Mouse (Mus musculus) frontal cortex, adult 2 months (tissue): ENCODE results near the gene Rgs12. TPM values are rescaled to one million over a fixed set of nuclear protein-coding genes. Genes with fewer than 3 reads are reported as not detected.

ENCODE experiments used
- DNase-seq, 2 experiments: peaks; one replicate each; pipeline ENCODE4 v3.0.0; 2022; ENCODE audit warnings: low spot score in 1 of 2; ENCODE audit errors: extremely low spot score in 1 of 2
- polyA plus RNA-seq: library from polyadenylated mRNA; depleted of rRNA; stranded (reverse); fragments of >200 nt; gene quantifications from 2 replicates; pipeline ENCODE4 v1.2.3, GENCODE M21; 2012

Rgs12 gene
- polyA plus RNA-seq, 1 experiment, result 58.1 TPM

GRCm38 (mm10) chr5:35020410-35021241 lies 71.4 kb downstream of the Rgs12 start:
- peak in 1 of 2 experiments; percentile 42 for DNase-seq

GRCm38 (mm10) chr5:35024975-35025374 lies 75.7 kb downstream of the Rgs12 start:
- DNase-seq, result peak in 1 of 2 experiments; percentile 70

- DNase-seq, result no peak
Measured at GRCm38 (mm10) chr5:35029303-35029702, 80.1 kb downstream of the Rgs12 start.

GRCm38 (mm10) chr5:35029755-35030154 lies 80.5 kb downstream of the Rgs12 start:
- no peak for DNase-seq

- no peak for DNase-seq
Measured at GRCm38 (mm10) chr5:35033068-35033467, 83.8 kb downstream of the Rgs12 start.

- DNase-seq, result no peak
Measured at GRCm38 (mm10) chr5:35033619-35034018, 84.4 kb downstream of the Rgs12 start.

GRCm38 (mm10) chr5:35035141-35035540 lies 85.9 kb downstream of the Rgs12 start:
- no peak for DNase-seq

GRCm38 (mm10) chr5:35035795-35036194 lies 86.5 kb downstream of the Rgs12 start:
- peak in 1 of 2 experiments; percentile 44 for DNase-seq

GRCm38 (mm10) chr5:35037438-35037837 lies 88.2 kb downstream of the Rgs12 start:
- no peak for DNase-seq

GRCm38 (mm10) chr5:35041268-35041829 lies 92.1 kb downstream of the Rgs12 start, which contains the start of gene Hgfac:
Hgfac (plus strand) TSS chr5:35041509.
- DNase-seq, result no peak

GRCm38 (mm10) chr5:35042431-35043109 lies 93.3 kb downstream of the Rgs12 start:
- DNase-seq, result no peak

GRCm38 (mm10) chr5:35043110-35043451 lies 93.8 kb downstream of the Rgs12 start:
- DNase-seq, result peak; percentile 67 to 95

GRCm38 (mm10) chr5:35050541-35050940 lies 101.3 kb downstream of the Rgs12 start:
- no peak for DNase-seq

- no peak for DNase-seq
Measured at GRCm38 (mm10) chr5:35054628-35055027, 105.4 kb downstream of the Rgs12 start.

- DNase-seq, result no peak
Measured at GRCm38 (mm10) chr5:35055076-35055475, 105.8 kb downstream of the Rgs12 start.

GRCm38 (mm10) chr5:35056604-35057432 lies 107.6 kb downstream of the Rgs12 start, which contains the start of gene Dok7:
Dok7 (plus strand) TSS chr5:35056766.
- DNase-seq, result peak in 1 of 2 experiments; percentile 61

- no peak for DNase-seq
Measured at GRCm38 (mm10) chr5:35057582-35057981, 108.3 kb downstream of the Rgs12 start.

- DNase-seq, result no peak
Measured at GRCm38 (mm10) chr5:35058216-35058615, 109.0 kb downstream of the Rgs12 start.

- no peak for DNase-seq
Measured at GRCm38 (mm10) chr5:35060098-35060497, 110.9 kb downstream of the Rgs12 start.

- no peak for DNase-seq
Measured at GRCm38 (mm10) chr5:35069841-35070240, 120.6 kb downstream of the Rgs12 start.

- no peak for DNase-seq
Measured at GRCm38 (mm10) chr5:35070314-35070713, 121.1 kb downstream of the Rgs12 start.
